Mouse (Mus musculus) kidney, embryonic 14.5 days (tissue): ENCODE data around the gene Kidins220. TPM values are rescaled to one million over a fixed set of nuclear protein-coding genes. Genes with fewer than 3 reads are reported as not detected.

Experiments used
- polyA plus RNA-seq: library from polyadenylated mRNA; unstranded; fragments of >200 nt; fragmentation: Nextera tagmentation; extraction: Ambion mirVana; gene quantifications from 2 replicates; pipeline ENCODE4 v1.2.1, GENCODE M21; 2014

The Kidins220 gene
- polyA plus RNA-seq, 1 experiment from 2014 or later = 38.2 TPM

Other genes with a start within 250 kb of the Kidins220 start
- gene Mboat2, start 144.0 kb upstream of the Kidins220 start, polyA plus RNA-seq = 23.5 and 45.1 TPM in 2 replicates
- 577 and 698 TPM in 2 replicates for gene Id2, start 122.2 kb downstream of the Kidins220 start, polyA plus RNA-seq